Mouse (Mus musculus) kidney, postnatal 25 days (tissue): ENCODE measurements around the gene Stk17b.
A peak's percentile ranks its signal among the peaks of the same experiment; 100 is the strongest.
"Not testable (repeated sequence)": the region's sequence is repeated elsewhere in the genome, so short reads cannot be mapped to it uniquely, and the experiment has no call there.

Source experiments
- DNase-seq, 2 experiments: peaks; one replicate each; pipeline ENCODE4 v3.0.0; 2021; ENCODE audit warnings: mixed read lengths in 2 of 2

The Stk17b gene

GRCm38 (mm10) chr1:53721353-53721752 is 63.7 kb downstream of the Stk17b start:
- no peak for DNase-seq

DNA sequence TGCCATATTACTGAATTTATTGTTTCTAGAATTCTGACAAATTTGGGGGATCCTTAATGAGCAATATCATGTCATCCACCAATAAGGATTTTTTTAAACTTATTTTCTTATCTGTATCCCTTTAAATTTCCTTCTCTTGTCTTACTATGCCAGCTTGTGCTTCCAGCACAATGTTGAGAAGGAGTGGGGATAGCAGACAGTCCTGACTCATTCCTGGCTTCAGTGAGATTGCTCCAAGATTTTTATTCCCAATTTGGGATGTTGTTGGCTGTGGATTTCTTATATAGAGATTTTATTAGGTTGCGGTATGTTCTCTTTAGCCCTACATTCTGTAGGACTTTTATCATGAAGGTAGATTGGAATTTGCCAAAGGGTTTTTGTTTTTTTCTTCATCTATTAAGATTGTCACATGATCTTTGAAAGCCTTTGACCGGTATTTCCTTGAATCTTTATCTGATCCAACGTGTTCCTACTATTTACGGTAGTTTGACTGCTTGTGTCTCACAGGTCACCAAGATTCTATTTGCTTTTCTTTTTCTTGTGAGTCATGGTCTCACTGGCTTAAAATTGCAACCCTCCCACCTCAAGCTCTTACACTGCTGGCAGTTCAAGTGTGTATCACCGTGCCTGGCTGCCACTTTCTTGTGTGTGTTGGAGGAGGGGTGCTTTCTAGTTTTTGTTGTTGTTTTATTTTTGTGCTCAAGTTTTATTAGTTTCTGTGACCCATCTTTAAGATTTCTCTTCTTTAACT is 64.2 kb downstream of the Stk17b start:
- DNase-seq: no peak

- DNase-seq: no peak
These were observed 69.0 kb downstream of the Stk17b start for GRCm38 (mm10) chr1:53715966-53716515.

GRCm38 (mm10) chr1:53715446-53715845 is 69.6 kb downstream of the Stk17b start:
- no peak for DNase-seq

DNA sequence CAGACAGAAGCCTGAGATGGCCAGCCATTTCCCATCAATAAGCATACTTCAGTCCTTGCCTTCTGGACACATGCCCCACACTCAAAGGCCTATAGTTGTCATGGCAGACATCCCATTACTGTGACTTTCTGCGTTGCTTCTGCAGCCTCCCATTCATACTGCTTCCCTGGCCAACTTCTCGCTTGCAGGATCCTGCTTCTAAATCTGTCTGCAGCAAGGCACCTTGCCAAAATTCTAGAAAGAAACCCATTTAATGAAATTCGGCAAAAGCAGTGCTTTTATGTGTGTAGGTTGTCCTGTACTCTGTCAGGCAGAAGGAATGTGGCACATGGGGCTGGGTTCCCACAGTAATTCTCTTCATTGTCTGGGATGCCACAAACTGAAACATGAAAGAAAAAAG is 71.6 kb downstream of the Stk17b start:
- not testable (repeated sequence) for DNase-seq

- DNase-seq: peak in 1 of 2 experiments; percentile 33
These were observed 74.0 kb downstream of the Stk17b start for GRCm38 (mm10) chr1:53711069-53711468.

DNA sequence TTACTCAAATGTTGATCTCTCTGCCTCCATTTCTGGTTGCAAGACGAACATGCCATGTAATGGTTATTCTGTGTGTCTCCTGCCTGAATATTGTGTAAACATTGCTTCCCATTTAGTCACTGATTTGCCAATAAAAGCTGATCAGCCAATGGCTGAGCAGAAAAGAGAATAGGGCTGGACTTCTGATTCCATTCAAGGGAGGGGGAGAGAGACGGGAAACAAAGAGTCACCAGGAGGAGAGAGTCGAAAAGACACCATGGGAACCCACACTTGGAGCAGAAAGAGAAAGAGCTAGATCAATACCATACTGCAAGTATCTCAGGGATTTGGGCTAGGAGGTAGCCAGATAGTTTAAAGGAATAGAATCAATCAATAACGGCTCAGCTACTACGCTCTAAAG is 75.4 kb downstream of the Stk17b start:
- not testable (repeated sequence) for DNase-seq

DNA sequence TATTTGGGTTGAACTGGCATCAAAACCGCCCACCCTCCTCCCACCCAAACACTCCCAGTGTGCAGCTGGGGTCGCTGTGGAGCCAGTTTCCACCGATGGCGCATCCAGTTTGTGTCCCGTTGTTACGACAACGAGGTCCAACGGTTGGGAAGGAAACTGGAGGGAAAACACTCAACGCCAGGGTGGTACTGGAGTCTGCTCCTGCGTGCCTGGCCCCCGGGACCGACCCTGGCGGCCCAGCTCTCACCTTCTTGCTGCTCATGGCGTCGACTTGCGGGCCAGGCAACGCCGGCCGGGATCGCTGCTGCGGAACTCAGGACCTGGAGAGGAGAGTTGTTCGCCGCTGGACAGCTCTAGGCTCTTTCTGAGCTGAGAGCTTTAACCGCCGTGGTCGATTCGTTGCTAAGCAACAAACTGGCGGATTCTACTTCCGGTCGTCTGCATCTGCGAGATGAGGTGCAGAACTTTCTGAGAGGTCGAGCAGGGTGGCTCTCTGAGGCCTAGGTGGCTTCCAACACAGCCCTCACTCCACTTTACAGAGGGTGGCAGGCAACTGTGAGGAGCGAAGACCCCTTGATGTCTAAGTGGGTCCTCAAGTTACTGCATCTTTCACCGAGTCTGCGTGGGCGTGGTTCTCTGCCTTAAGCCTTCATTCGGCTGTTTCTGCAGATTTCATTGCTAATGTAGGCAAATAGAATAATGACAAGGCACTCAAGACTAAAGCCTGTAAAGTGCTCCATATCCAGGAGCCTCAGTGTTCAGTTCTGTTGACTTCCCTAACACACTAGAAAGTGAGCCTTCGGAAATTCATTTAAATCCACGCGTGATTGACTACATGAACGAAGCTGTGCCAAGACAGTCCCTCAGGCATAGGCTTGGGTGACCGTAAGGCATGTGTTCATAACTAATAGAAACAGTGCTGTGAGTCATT is 78.3 kb downstream of the Stk17b start, which contains the start of gene Dnah7a:
TSS of gene Dnah7a (minus strand) at position 354 of the 931 bp plus-strand sequence.
- peak; percentile 9 to 40 for DNase-seq
